Mouse (Mus musculus): ENCODE measurements around the gene Gorasp2. TPM values are rescaled to one million over a fixed set of nuclear protein-coding genes. Genes with fewer than 3 reads are reported as not detected.

Gene Gorasp2
- polyA plus RNA-seq, 1 experiment from 2014 or later = 135 TPM

- Histone ChIP-seq H3K9ac (ENCODE audit: low read depth, low read length) (no peak overlapping the region), H3K4me3 (ENCODE audit: low read depth, low read length) (no peak overlapping the region), H3K36me3 (ENCODE audit: control insufficient read depth, insufficient read depth, low read length) (no peaks in the 10 kb centered on the region), H3K27ac (ENCODE audit: low read depth, low read length) (no peak overlapping the region), H3K4me2 (no peak overlapping the region), H3K27me3 (replicated peaks; ENCODE audit: control insufficient read depth, insufficient read depth, low read length) (no peaks in the 10 kb centered on the region), H3K9me3 (ENCODE audit: control insufficient read depth, low read length) (no peaks in the 10 kb centered on the region), H3K4me1 (replicated peaks; ENCODE audit: control insufficient read depth, insufficient read depth, low read length) (peaks cover 2% of the 10 kb centered on the region; the same call in 1 of the 2 replicates)
- no peak for ATAC-seq (replicated peaks; ENCODE audit: low FRiP score)
- WGBS = 63% methylated on average over 4 of the region's 4 CpGs
- no peak for DNase-seq (ENCODE audit: low spot score)
Observed at GRCm38 (mm10) chr2:70647681-70648080, 13.7 kb upstream of the Gorasp2 start.

- H3K9me3 ChIP-seq (ENCODE audit: control insufficient read depth, low read length) = no peaks in the 10 kb centered on the region
- no peak overlapping the region for H3K4me2 ChIP-seq
- no peak for ATAC-seq (replicated peaks; ENCODE audit: low FRiP score)
- H3K9ac ChIP-seq (ENCODE audit: low read depth, low read length) = no peak overlapping the region
- no peak overlapping the region for H3K27ac ChIP-seq (ENCODE audit: low read depth, low read length)
- H3K4me3 ChIP-seq (ENCODE audit: low read depth, low read length) = no peak overlapping the region
- no peak for DNase-seq (ENCODE audit: low spot score)
- no peaks in the 10 kb centered on the region for H3K36me3 ChIP-seq (ENCODE audit: control insufficient read depth, insufficient read depth, low read length)
- H3K27me3 ChIP-seq (replicated peaks; ENCODE audit: control insufficient read depth, insufficient read depth, low read length) = no peaks in the 10 kb centered on the region
- peaks cover 2% of the 10 kb centered on the region; the same call in 1 of the 2 replicates for H3K4me1 ChIP-seq (replicated peaks; ENCODE audit: control insufficient read depth, insufficient read depth, low read length)
- WGBS = 80% methylated on average over 5 of the region's 5 CpGs
Observed at GRCm38 (mm10) chr2:70648271-70648670, 13.1 kb upstream of the Gorasp2 start.

- WGBS = 78% methylated on average over 4 of the region's 4 CpGs
- no peak overlapping the region for H3K4me2 ChIP-seq
- H3K9ac ChIP-seq (ENCODE audit: low read depth, low read length) = no peak overlapping the region
- H3K4me1 ChIP-seq (replicated peaks; ENCODE audit: control insufficient read depth, insufficient read depth, low read length) = peaks cover 2% of the 10 kb centered on the region; the same call in 1 of the 2 replicates
- ATAC-seq (replicated peaks; ENCODE audit: low FRiP score) = no peak
- H3K27ac ChIP-seq (ENCODE audit: low read depth, low read length) = no peak overlapping the region
- H3K36me3 ChIP-seq (ENCODE audit: control insufficient read depth, insufficient read depth, low read length) = no peaks in the 10 kb centered on the region
- H3K27me3 ChIP-seq (replicated peaks; ENCODE audit: control insufficient read depth, insufficient read depth, low read length) = no peaks in the 10 kb centered on the region
- H3K4me3 ChIP-seq (ENCODE audit: low read depth, low read length) = no peak overlapping the region
- no peaks in the 10 kb centered on the region for H3K9me3 ChIP-seq (ENCODE audit: control insufficient read depth, low read length)
- no peak for DNase-seq (ENCODE audit: low spot score)
Observed at GRCm38 (mm10) chr2:70649471-70649870, 11.9 kb upstream of the Gorasp2 start.

- Histone ChIP-seq H3K4me2 (no peak overlapping the region), H3K9me3 (ENCODE audit: control insufficient read depth, low read length) (no peaks in the 10 kb centered on the region), H3K36me3 (ENCODE audit: control insufficient read depth, insufficient read depth, low read length) (no peaks in the 10 kb centered on the region), H3K27me3 (replicated peaks; ENCODE audit: control insufficient read depth, insufficient read depth, low read length) (no peaks in the 10 kb centered on the region), H3K27ac (ENCODE audit: low read depth, low read length) (no peak overlapping the region), H3K9ac (ENCODE audit: low read depth, low read length) (no peak overlapping the region), H3K4me1 (replicated peaks; ENCODE audit: control insufficient read depth, insufficient read depth, low read length) (peaks cover 2% of the 10 kb centered on the region; the same call in 1 of the 2 replicates), H3K4me3 (ENCODE audit: low read depth, low read length) (no peak overlapping the region)
- DNase-seq (ENCODE audit: low spot score) = no peak
- no peak for ATAC-seq (replicated peaks; ENCODE audit: low FRiP score)
- WGBS = 42% methylated on average over 6 of the region's 6 CpGs
Observed at GRCm38 (mm10) chr2:70651820-70652219, 9.6 kb upstream of the Gorasp2 start.

GRCm38 (mm10) chr2:70657083-70657482 is 4.3 kb upstream of the Gorasp2 start:
- no peaks in the 10 kb centered on the region for H3K27me3 ChIP-seq (replicated peaks; ENCODE audit: control insufficient read depth, insufficient read depth, low read length)
- H3K4me3 ChIP-seq (ENCODE audit: low read depth, low read length) = no peak overlapping the region
- H3K9me3 ChIP-seq (ENCODE audit: control insufficient read depth, low read length) = no peaks in the 10 kb centered on the region
- 63% methylated on average over 7 of the region's 7 CpGs for WGBS
- ATAC-seq (replicated peaks; ENCODE audit: low FRiP score) (no peak), DNase-seq (ENCODE audit: low spot score) (no peak)
- no peak overlapping the region for H3K9ac ChIP-seq (ENCODE audit: low read depth, low read length)
- no peak overlapping the region for H3K27ac ChIP-seq (ENCODE audit: low read depth, low read length)
- no peaks in the 10 kb centered on the region for H3K36me3 ChIP-seq (ENCODE audit: control insufficient read depth, insufficient read depth, low read length)
- no peaks in the 10 kb centered on the region for H3K4me1 ChIP-seq (replicated peaks; ENCODE audit: control insufficient read depth, insufficient read depth, low read length)
- no peak overlapping the region for H3K4me2 ChIP-seq

GRCm38 (mm10) chr2:70661715-70662495 is 529 bp downstream of the Gorasp2 start, which contains the start of gene Gm26558:
Gm26558 (minus strand) TSS chr2:70662108.
- H3K4me1 ChIP-seq (replicated peaks; ENCODE audit: control insufficient read depth, insufficient read depth, low read length) = peaks cover 22% of the 10 kb centered on the region
- ATAC-seq (replicated peaks; ENCODE audit: low FRiP score) (peak; percentile 74), DNase-seq (ENCODE audit: low spot score) (peak; percentile 76)
- peaks cover 3% of the 10 kb centered on the region; the same call in 1 of the 2 replicates for H3K36me3 ChIP-seq (ENCODE audit: control insufficient read depth, insufficient read depth, low read length)
- no peaks in the 10 kb centered on the region for H3K27me3 ChIP-seq (replicated peaks; ENCODE audit: control insufficient read depth, insufficient read depth, low read length)
- H3K4me2 ChIP-seq = peak within 1 kb of the TSS; percentile 94
- peak within 1 kb of the TSS; percentile 86 for H3K4me3 ChIP-seq (ENCODE audit: low read depth, low read length)
- H3K27ac ChIP-seq (ENCODE audit: low read depth, low read length) = peak within 1 kb of the TSS; percentile 85
- WGBS = under 1% methylated on average over 53 of the region's 54 CpGs
- no peaks in the 10 kb centered on the region for H3K9me3 ChIP-seq (ENCODE audit: control insufficient read depth, low read length)
- H3K9ac ChIP-seq (ENCODE audit: low read depth, low read length) = peak within 1 kb of the TSS; percentile 92

- Histone ChIP-seq H3K27ac (ENCODE audit: low read depth, low read length) (no peak overlapping the region), H3K4me3 (ENCODE audit: low read depth, low read length) (no peak overlapping the region), H3K36me3 (ENCODE audit: control insufficient read depth, insufficient read depth, low read length) (peaks cover 3% of the 10 kb centered on the region; the same call in 1 of the 2 replicates), H3K9ac (ENCODE audit: low read depth, low read length) (peak overlapping the region; percentile 30; the same call in 1 of the 2 replicates), H3K27me3 (replicated peaks; ENCODE audit: control insufficient read depth, insufficient read depth, low read length) (no peaks in the 10 kb centered on the region), H3K4me1 (replicated peaks; ENCODE audit: control insufficient read depth, insufficient read depth, low read length) (peaks cover 22% of the 10 kb centered on the region), H3K4me2 (peak overlapping the region; percentile 94; the same call in 1 of the 2 replicates), H3K9me3 (ENCODE audit: control insufficient read depth, low read length) (no peaks in the 10 kb centered on the region)
- WGBS = 73% methylated on average over 5 of the region's 5 CpGs
- DNase-seq (ENCODE audit: low spot score) (no peak), ATAC-seq (replicated peaks; ENCODE audit: low FRiP score) (no peak)
Observed at GRCm38 (mm10) chr2:70663764-70664163, 2.4 kb downstream of the Gorasp2 start.

GRCm38 (mm10) chr2:70667016-70667415 is 5.6 kb downstream of the Gorasp2 start:
- Histone ChIP-seq H3K4me2 (no peak overlapping the region), H3K4me3 (ENCODE audit: low read depth, low read length) (no peak overlapping the region), H3K9ac (ENCODE audit: low read depth, low read length) (no peak overlapping the region), H3K27ac (ENCODE audit: low read depth, low read length) (no peak overlapping the region), H3K4me1 (replicated peaks; ENCODE audit: control insufficient read depth, insufficient read depth, low read length) (peaks cover 22% of the 10 kb centered on the region), H3K36me3 (ENCODE audit: control insufficient read depth, insufficient read depth, low read length) (peaks cover 3% of the 10 kb centered on the region; the same call in 1 of the 2 replicates), H3K27me3 (replicated peaks; ENCODE audit: control insufficient read depth, insufficient read depth, low read length) (no peaks in the 10 kb centered on the region), H3K9me3 (ENCODE audit: control insufficient read depth, low read length) (no peaks in the 10 kb centered on the region)
- ATAC-seq (replicated peaks; ENCODE audit: low FRiP score) (no peak), DNase-seq (ENCODE audit: low spot score) (no peak)
- WGBS = 84% methylated on average over 7 of the region's 7 CpGs

GRCm38 (mm10) chr2:70669241-70669640 is 7.9 kb downstream of the Gorasp2 start:
- peaks cover 3% of the 10 kb centered on the region; the same call in 1 of the 2 replicates for H3K36me3 ChIP-seq (ENCODE audit: control insufficient read depth, insufficient read depth, low read length)
- whole genome bisulfite sequencing = 87% methylated on average over 2 of the region's 2 CpGs
- H3K4me3 ChIP-seq (ENCODE audit: low read depth, low read length) = no peak overlapping the region
- no peak overlapping the region for H3K27ac ChIP-seq (ENCODE audit: low read depth, low read length)
- no peak overlapping the region for H3K4me2 ChIP-seq
- DNase-seq (ENCODE audit: low spot score) (no peak), ATAC-seq (replicated peaks; ENCODE audit: low FRiP score) (no peak)
- H3K9ac ChIP-seq (ENCODE audit: low read depth, low read length) = no peak overlapping the region
- no peaks in the 10 kb centered on the region for H3K27me3 ChIP-seq (replicated peaks; ENCODE audit: control insufficient read depth, insufficient read depth, low read length)
- no peaks in the 10 kb centered on the region for H3K9me3 ChIP-seq (ENCODE audit: control insufficient read depth, low read length)
- peaks cover 6% of the 10 kb centered on the region for H3K4me1 ChIP-seq (replicated peaks; ENCODE audit: control insufficient read depth, insufficient read depth, low read length)
